ENCODE assay signal across 8 mouse cellular contexts in genomic region chr10:57812161-57812856, GRCm38 (mm10). TPM values are rescaled to one million over a fixed set of nuclear protein-coding genes. Genes with fewer than 3 reads are reported as not detected.
"Had no signal": no experiment of that assay in that cellular context is flagged by ENCODE, and none has a peak within 500 bp of the region (broad histone marks: within the 10 kb centered on the region; RNA-seq: fewer than 3 reads in every experiment).

No protein-coding gene starts in this region.

- DNase-seq: kidney, adult 8-10 months; kidney, postnatal 36 days; layer of hippocampus, adult 9-11 months; layer of hippocampus, postnatal 36 days; lung, adult 2 months; lung, postnatal 36 days; thymus, postnatal 4 days had no signal

RNA-seq across cellular contexts. Expression of gene Fabp7, which starts 27.6 kb away (rescaled TPM):
- total RNA-seq: megakaryocyte progenitor cell, adult 5-6 weeks had no signal
